In genomic region chr14:120336380-120336779, GRCm38 (mm10) we compare ENCODE assay signal across 9 mouse cellular contexts.
DNase-seq lines count a peak whose midpoint lies in the region; ATAC-seq and TF ChIP-seq lines count a peak whose summit lies in the region.
"Had no signal": no experiment of that assay in that cellular context is flagged by ENCODE, and none has a peak within 500 bp of the region (broad histone marks: within the 10 kb centered on the region; RNA-seq: fewer than 3 reads in every experiment).

No protein-coding gene starts in this region.

- H3K79me2 ChIP-seq in liver, adult 2 months (ENCODE audit: control insufficient read depth, insufficient read depth, low read length): peaks cover 21% of the 10 kb centered on the region

- H3K27ac ChIP-seq in liver, adult 2 months (replicated peaks; ENCODE audit: insufficient read depth, low read depth, low read length): peak overlapping the region; percentile 69
- peak overlapping the region; percentile 60; the same call in 1 of the 2 replicates for H3K27ac ChIP-seq in heart, embryonic 12.5 days (ENCODE audit: poor library complexity, severe bottlenecking)
- H3K27ac ChIP-seq: hindbrain, embryonic 15.5 days had no signal

- no peak overlapping the region for H3K9ac ChIP-seq in liver, adult 2 months (ENCODE audit: low read depth, low read length)
- peak overlapping the region; percentile 28; the same call in 1 of the 2 replicates for H3K9ac ChIP-seq in heart, embryonic 12.5 days
- H3K9ac ChIP-seq: hindbrain, embryonic 15.5 days had no signal

- no peak for TF ChIP-seq POLR2A in liver, adult 2 months (IDR thresholded peaks at IDR 0.05; ENCODE audit: extremely low read depth, insufficient read depth, low read length)

- TF ChIP-seq CTCF in liver, adult 2 months (IDR thresholded peaks at IDR 0.05; ENCODE audit: low read depth, low read length): no peak

- H3K4me3 ChIP-seq in liver, adult 2 months (ENCODE audit: insufficient read depth, low read depth, low read length): no peak overlapping the region
- H3K4me3 ChIP-seq in heart, embryonic 12.5 days: no peak overlapping the region
- H3K4me3 ChIP-seq: hindbrain, embryonic 15.5 days had no signal

- H3K27me3 ChIP-seq in liver, adult 2 months (ENCODE audit: control insufficient read depth, insufficient read depth, low read length): no peaks in the 10 kb centered on the region
- no peaks in the 10 kb centered on the region for H3K27me3 ChIP-seq in heart, embryonic 12.5 days (replicated peaks)
- H3K27me3 ChIP-seq: hindbrain, embryonic 15.5 days had no signal

- DNase-seq in liver, adult 2 months (ENCODE audit: extremely low read depth, low read depth, low spot score): peak; percentile 95
- no peak for DNase-seq in liver
- DNase-seq in brain, adult 2 months (ENCODE audit: low read depth, low spot score): peak; percentile 57
- DNase-seq in kidney, postnatal 36 days: peak; percentile 80 to 93
- no peak for DNase-seq in left cerebral cortex, adult 11 months (ENCODE audit: low spot score)
- no peak for DNase-seq in layer of hippocampus, postnatal 10 days (ENCODE audit: low spot score in 2 of 2)
- DNase-seq in layer of hippocampus, adult 8-10 months (ENCODE audit: low spot score in 2 of 2): no peak

- ATAC-seq in heart, embryonic 12.5 days (ENCODE audit: insufficient number of reproducible peaks, low FRiP score): peak; percentile 84

- 18% methylated on average over 7 of the region's 7 CpGs for WGBS in liver, adult 2 months
- WGBS in heart, embryonic 12.5 days: 23% methylated on average over 7 of the region's 7 CpGs

- 0 out of 2 replicates have a peak, but pooled peaks cover 1% of the 10 kb centered on the region for H3K36me3 ChIP-seq in liver, adult 2 months (ENCODE audit: control insufficient read depth, insufficient read depth, low read length)
- no peaks in the 10 kb centered on the region for H3K36me3 ChIP-seq in heart, embryonic 12.5 days
- H3K36me3 ChIP-seq: hindbrain, embryonic 15.5 days had no signal

- peak overlapping the region; percentile 24; the same call in 1 of the 2 replicates for H3K4me2 ChIP-seq in heart, embryonic 12.5 days
- H3K4me2 ChIP-seq: hindbrain, embryonic 15.5 days had no signal

- peaks cover 16% of the 10 kb centered on the region for H3K4me1 ChIP-seq in liver, adult 2 months (ENCODE audit: control insufficient read depth, insufficient read depth, low read length)
- peaks cover 74% of the 10 kb centered on the region for H3K4me1 ChIP-seq in heart, embryonic 12.5 days (replicated peaks)

- no peaks in the 10 kb centered on the region for H3K9me3 ChIP-seq in heart, embryonic 12.5 days (replicated peaks)
- H3K9me3 ChIP-seq: hindbrain, embryonic 15.5 days had no signal

Comparison
In these comparisons a context has a peak if more than half of its experiments do, and no peak if none do; other contexts are left out.
1. DNase-seq: peak in liver, adult 2 months (single experiment), brain, adult 2 months (single experiment) and kidney, postnatal 36 days (2 of 2); none in liver (single experiment), left cerebral cortex, adult 11 months (single experiment), layer of hippocampus, postnatal 10 days (0 of 2) and layer of hippocampus, adult 8-10 months (0 of 2).